Mouse (Mus musculus) layer of hippocampus, postnatal 36 days (tissue): ENCODE data around the gene Ifna16. TPM values are rescaled to one million over a fixed set of nuclear protein-coding genes. Genes with fewer than 3 reads are reported as not detected.

Experiments
- DNase-seq, 2 experiments: peaks; one replicate each; pipeline ENCODE4 v3.0.0; 2022
- total RNA-seq, 2 experiments: library from RNA; stranded (reverse); gene quantifications; 2 replicates each; pipeline ENCODE4 v1.2.3; 2021

Gene Ifna16
- total RNA-seq, 2 experiments from 2014 or later, result not detected

- DNase-seq, result no peak
Measured at GRCm38 (mm10) chr4:88642526-88642925, 34.2 kb downstream of the Ifna16 start.

- DNase-seq, result peak; percentile 84 to 89
Measured at GRCm38 (mm10) chr4:88641077-88641831, 35.5 kb downstream of the Ifna16 start.

- DNase-seq, result no peak
Measured at GRCm38 (mm10) chr4:88640704-88641076, 36.0 kb downstream of the Ifna16 start.

GRCm38 (mm10) chr4:88634311-88634710, 42.4 kb downstream of the Ifna16 start, which contains the start of gene C87499:
TSS of gene C87499 (minus strand) at chr4:88634411.
- no peak for DNase-seq

Other genes with a start within 250 kb of the Ifna16 start
- 1 to 10 TPM; 1.4 to 1.6 TPM for gene Hacd4, start 238.0 kb downstream of the Ifna16 start, total RNA-seq
- not detected for gene Ifnb1, start 154.2 kb downstream of the Ifna16 start, total RNA-seq
- not detected for gene Ifna15, start 118.7 kb downstream of the Ifna16 start, total RNA-seq
- gene Ifna14, start 105.1 kb downstream of the Ifna16 start, total RNA-seq, result not detected
- gene Ifna9, start 84.5 kb downstream of the Ifna16 start, total RNA-seq, result not detected
- not detected for gene Ifna12, start 73.5 kb downstream of the Ifna16 start, total RNA-seq
- gene C87499, start 42.5 kb downstream of the Ifna16 start, total RNA-seq, result not detected
- not detected for gene Ifna13, start 32.5 kb downstream of the Ifna16 start, total RNA-seq
- gene Ifna2, start 7.0 kb upstream of the Ifna16 start, total RNA-seq, result not detected
- gene Ifnab, start 14.4 kb upstream of the Ifna16 start, total RNA-seq, result not detected
- gene Gm26566, start 44.9 kb upstream of the Ifna16 start, total RNA-seq, result 1 to 10 TPM in 1 of 2 experiments, under 1 TPM in 1; 0.90 to 1.5 TPM
- 100 to 1,000 TPM; 105 to 112 TPM for gene Klhl9, start 45.5 kb upstream of the Ifna16 start, total RNA-seq
- gene Gm13271, start 77.9 kb upstream of the Ifna16 start, total RNA-seq, result not detected
- not detected for gene Gm13283, start 83.2 kb upstream of the Ifna16 start, total RNA-seq
- not detected for gene Gm13290, start 96.9 kb upstream of the Ifna16 start, total RNA-seq
- not detected for gene Gm13289, start 100.0 kb upstream of the Ifna16 start, total RNA-seq
- gene Gm13272, start 102.9 kb upstream of the Ifna16 start, total RNA-seq, result not detected
- not detected for gene Ifnz, start 105.2 kb upstream of the Ifna16 start, total RNA-seq
- not detected for gene Gm13276, start 108.8 kb upstream of the Ifna16 start, total RNA-seq
- not detected for gene Gm13277, start 111.7 kb upstream of the Ifna16 start, total RNA-seq
- not detected for gene Gm13278, start 114.6 kb upstream of the Ifna16 start, total RNA-seq
- gene Gm13275, start 117.6 kb upstream of the Ifna16 start, total RNA-seq, result not detected
- not detected for gene Gm13279, start 120.5 kb upstream of the Ifna16 start, total RNA-seq
- not detected for gene Gm13285, start 122.7 kb upstream of the Ifna16 start, total RNA-seq
- gene Gm13287, start 126.3 kb upstream of the Ifna16 start, total RNA-seq, result not detected
- not detected for gene Gm13288, start 128.6 kb upstream of the Ifna16 start, total RNA-seq
- gene Ifna7, start 139.3 kb upstream of the Ifna16 start, total RNA-seq, result not detected
- not detected for gene Ifna11, start 143.0 kb upstream of the Ifna16 start, total RNA-seq
- not detected for gene Ifna6, start 150.5 kb upstream of the Ifna16 start, total RNA-seq
- not detected for gene Ifna5, start 158.6 kb upstream of the Ifna16 start, total RNA-seq
- gene Ifna4, start 164.9 kb upstream of the Ifna16 start, total RNA-seq, result not detected
- gene Ifna1, start 173.2 kb upstream of the Ifna16 start, total RNA-seq, result not detected
- not detected for gene Ifne, start 203.3 kb upstream of the Ifna16 start, total RNA-seq